Mouse (Mus musculus) gastrocnemius, postnatal 25 days (tissue): ENCODE data around the gene Gzma. TPM values are rescaled to one million over a fixed set of nuclear protein-coding genes. Genes with fewer than 3 reads are reported as not detected.

ENCODE experiments used
- DNase-seq: peaks from one replicate; pipeline ENCODE4 v3.0.0; 2022
- long read RNA-seq, 2 experiments: library from polyadenylated mRNA; stranded (forward); transcript quantifications; one replicate each; pipeline ENCODE4 v2.0.0; 2021
- total RNA-seq, 2 experiments: library from RNA; stranded (reverse); gene quantifications; 1 replicate in 1 of 2; 2 replicates in 1 of 2; pipeline ENCODE4 v1.2.3; 2021

Gzma gene
- total RNA-seq: not detected
- long read RNA-seq, experiment 1: 0 reads
- long read RNA-seq, experiment 2: 0 reads

DNA sequence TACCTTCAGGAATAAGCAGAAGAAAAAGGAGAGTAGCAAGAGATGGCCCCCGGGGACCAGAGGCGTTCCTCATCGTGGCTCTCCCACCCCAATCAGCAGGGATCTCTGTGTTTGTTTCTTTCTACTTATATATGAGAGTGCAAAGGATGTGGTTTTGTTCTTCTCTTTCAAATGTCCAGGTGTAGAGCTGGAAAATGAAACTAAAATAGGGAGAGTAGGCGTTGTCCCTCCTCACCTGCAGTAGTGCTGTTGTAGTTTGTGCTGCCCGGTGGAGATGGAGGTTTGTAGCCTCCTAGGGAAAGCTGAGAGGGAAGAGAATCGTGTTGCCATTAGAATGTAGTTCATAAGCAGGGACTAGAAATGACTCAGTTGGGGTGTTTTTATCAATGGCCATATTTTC, at the start of gene Gzma:
Gene Gzma (minus strand): TSS at position 103 of the 400 bp plus-strand sequence.
- DNase-seq: no peak

DNA sequence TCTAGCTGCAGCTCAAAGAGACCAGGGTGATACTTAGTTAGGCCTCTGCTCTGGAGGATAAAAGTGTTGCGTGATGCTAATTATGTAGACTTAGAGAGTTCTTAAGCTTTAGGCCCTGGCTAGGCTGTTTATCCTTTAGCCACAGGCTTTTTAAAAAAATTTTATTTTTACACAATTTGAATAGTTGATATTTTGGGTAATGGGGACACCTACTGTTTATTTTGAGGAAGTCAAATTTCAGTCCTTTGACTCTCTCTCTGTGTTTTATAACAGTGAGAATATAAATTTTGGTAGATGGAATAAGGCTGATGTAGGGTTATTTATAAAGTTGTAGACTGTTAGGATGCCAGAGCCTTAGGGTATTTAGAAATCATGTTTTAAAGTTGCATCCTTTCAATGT, 38.8 kb upstream of the Gzma start:
- DNase-seq: no peak

DNA sequence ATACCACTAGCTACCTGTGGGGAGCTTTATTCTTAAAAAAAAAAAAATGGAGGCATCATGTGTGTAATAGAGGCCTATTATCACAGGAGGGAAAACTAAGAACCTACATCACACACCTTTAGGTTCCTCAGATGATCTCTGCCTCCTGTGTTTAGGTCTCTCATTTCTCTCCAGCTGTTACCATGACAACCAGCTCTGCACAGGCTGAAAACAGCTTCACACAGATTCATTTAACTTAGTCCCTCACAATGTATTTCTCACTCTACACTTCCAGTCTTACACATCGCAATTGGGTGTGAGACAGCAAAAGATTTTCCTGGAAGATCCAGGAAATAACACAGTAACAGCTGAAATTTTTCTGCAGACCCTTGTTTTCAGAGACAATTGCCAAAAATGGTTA, 29.2 kb upstream of the Gzma start:
- DNase-seq: no peak

DNA sequence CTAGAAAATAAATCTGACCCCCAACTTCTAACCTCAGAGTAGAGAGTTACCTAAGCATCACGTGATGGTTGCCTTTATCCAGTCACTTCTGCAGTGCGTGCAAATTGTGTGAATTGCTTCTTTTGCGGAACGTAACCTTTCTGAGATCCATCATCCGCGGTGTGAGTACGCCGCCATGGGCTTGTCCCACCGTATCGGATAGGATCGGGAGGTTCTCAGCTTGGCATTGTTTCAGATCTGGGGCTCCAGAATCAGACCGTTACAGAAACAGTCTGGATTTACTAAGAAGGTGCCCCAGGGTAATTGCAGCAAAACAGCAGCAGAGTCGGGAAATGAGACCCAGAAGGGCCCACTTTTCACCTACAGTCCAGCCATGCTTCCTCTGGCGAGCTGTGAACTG, 20.5 kb upstream of the Gzma start:
- no peak for DNase-seq

DNA sequence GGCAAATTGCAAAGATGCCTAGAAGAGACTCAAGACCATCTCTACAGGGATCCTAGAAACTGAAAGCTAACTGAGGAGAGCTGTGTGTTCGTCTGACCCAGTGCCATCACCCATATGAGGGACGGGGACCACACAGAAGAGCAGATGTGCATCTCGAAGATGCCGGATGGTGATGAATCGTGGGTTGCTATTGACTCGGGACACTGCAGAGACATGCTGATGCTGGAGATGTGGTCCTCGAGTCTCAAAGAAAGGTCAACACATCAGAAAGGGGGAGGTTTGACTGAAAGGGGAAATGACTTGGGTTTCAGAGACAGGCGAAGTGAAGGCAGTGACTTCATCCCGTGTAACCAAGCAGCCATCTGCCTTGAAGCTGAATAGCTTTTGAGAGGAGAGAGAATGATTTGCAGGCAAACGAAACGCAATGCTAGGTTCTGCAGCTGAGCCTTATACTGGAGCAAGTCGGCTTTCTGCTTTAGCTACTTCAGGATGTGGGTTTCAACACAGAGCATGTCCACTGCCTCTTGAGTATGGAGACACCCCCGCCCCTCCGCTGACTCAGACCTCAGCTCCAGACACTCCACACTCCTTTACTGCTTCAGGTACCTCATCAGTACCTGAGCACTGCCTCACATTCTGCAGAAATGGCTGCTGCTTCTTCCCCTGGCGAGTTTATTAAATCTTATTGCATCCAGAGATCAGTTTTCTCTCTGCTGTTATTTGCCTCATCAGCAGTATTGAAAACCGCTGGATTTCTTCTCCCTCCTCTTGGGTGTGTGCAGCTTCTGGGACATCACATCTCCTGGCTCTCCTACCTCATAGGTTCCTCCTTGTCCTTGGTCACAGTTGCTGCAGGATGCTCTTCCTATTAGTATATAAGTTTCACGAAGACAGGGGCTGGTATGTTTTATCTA, 19.8 kb upstream of the Gzma start:
- no peak for DNase-seq

DNA sequence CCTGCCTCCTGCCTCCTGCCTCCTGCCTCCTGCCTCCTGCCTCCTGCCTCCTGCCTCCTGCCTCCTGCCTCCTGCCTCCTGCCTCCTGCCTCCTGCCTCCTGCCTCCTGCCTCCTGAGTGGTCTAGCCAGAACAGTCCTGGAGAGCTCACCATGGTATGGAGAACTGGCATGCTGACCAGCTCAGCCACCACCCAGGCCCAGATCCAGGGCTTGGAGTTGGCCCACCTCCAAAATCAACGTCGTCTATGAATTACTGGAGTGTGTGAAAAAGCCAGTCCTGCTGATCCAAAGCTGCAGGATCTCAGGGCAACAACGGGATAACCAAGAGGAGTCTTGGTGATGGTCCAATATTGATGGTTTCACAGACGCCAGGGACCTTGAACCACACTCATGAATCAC, 18.2 kb upstream of the Gzma start:
- no peak for DNase-seq

DNA sequence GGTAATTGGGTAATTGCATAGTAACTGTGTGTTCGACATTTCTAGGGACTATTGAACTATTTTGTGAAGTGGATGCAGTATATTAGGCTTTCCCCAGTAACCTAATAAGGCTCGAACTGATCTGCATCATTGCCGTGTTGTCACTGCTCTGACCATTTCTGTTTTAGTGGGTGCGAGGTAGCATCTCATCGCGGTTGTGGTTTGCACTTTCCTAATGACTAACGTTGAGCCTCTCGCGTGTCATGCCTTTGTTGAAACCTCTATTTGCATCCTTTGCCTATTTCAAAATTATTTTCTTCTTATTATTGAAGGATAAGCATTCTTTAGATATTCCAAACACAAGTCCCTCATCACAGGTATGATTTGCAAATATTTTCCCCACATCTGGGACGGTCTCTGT, 4.0 kb upstream of the Gzma start:
- DNase-seq: no peak

DNA sequence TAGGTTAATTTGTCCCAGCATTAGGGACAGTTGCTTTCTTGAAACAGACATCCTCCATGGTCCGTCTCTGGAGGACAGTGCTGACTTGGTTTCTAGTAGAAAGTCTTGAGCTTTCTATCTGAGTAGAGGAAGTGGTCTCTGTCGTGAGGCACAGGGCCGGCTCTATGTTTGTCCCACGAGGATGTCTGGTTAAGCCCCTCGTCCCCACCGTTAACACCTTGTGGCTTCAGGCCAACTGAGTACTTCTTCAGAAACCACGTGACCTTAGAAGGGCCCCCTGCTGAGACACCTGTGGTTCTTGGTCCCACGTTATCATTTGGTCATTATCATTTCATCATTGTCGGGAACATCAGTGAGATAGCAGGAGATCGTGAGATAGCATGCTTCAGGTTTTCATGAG, 1.0 kb upstream of the Gzma start:
- DNase-seq: no peak

DNA sequence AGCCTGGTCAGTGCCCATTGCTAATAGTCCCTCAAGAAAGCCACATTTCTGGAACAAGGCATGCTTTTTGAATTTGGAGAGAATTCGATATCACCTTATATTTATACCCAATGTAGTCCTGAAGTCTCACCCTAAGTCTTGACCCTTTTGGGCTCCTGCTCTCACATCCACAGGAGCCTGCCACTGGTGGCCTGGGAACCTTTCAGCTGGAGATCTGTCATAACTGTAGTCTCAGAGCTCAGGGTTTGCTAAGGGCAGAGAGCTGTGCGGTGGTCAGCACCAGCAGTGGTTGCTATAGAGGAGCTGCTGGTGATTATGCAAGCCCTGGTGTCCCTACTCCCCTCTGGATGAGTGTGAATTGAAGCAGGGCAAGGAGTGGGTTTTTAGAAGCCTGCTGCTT, 2.4 kb downstream of the Gzma start:
- DNase-seq: no peak

DNA sequence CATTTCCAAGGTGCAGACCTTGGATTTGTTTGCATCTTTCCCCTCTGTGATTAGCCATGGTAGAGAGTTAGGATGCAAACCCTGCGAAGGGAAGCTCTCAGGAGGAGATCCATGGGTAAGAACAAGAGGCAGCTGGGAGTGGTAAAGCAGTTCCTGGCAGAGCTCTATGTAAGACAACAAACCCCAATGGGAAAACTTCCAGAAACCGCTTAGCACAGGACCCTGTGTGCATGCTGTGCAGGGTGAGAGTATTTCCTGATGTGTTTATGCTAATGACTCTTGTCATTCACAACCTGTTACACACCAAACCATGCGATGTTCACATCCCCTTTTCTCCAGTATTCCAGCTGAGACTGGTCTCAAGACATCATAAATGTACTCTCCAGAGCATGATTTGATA, 3.8 kb downstream of the Gzma start:
- DNase-seq: no peak

DNA sequence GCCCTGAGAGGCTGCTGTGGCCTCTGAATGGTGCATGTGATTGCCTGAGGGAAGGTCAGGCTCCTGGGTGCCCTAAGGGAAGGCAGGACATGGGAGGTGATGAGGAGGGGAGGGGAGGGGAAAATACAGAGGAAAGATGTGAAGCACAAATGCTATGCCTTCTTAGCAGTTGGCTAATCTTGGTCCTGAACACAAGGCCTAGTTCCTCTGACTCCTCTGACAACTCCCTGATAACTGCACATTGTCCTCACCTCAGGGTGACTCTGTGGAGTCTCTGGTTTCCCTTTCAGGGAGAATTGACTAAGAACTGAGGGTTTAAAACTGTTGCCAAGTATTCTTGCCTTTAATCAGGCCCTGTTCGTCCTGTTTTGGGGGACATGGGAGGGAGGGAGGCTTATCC, 6.2 kb downstream of the Gzma start:
- DNase-seq: no peak

DNA sequence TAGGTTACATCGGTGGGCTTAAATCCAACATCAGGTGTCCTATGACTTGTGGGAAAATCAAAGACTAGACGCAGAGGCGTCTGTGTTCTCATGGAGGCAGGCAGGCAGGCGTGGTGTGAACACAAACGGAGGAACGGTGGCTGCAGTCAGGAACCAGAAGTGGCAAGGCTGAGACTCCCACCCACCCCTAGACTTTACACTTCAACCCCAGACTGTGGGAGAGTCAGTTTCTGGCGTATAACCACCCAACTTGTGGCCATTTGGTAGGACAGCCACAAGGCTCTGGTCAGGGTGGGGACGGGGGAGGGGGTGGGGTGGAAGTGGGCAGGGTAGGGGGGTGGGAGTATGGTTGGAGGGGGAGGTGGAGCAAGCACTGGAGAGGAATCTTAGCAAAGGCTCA, 10.3 kb downstream of the Gzma start:
- no peak for DNase-seq

DNA sequence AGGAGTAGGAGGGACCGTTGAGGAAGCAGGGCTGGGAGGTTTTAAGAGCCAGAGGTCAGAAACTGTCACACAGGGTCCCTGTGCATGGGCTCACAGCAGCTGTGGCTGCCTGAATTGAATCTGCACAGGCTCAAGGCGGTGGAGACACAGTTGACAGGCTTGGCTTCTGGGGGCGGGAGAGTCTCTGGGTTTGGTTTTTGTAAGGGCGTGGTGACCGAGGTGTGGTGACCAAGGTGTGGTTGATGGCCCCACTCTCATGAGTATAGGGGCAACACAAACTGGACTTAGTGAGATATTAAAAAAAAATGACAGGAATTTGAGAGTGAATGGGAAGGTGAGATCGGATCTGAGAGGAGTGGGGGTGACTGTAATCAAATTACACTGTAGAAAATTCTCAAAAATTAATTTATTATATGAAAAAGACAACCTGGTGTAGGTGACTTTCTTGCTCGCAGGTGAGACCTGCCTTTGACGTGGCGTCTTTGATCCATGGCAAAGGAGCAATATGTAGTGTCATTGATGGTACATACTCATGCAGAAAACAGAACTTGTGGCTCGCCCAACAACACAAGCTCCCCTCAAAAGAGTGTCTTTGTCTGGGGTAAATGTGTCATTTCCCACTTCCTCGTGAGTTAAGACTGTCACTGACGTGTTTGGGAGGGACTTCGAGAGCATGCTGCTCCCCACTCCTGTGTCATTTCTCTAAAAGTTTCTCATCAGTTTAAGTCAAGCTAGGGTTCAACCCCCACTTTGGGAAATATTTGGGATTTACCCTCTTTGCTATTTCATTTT, 13.4 kb downstream of the Gzma start:
- DNase-seq: no peak

DNA sequence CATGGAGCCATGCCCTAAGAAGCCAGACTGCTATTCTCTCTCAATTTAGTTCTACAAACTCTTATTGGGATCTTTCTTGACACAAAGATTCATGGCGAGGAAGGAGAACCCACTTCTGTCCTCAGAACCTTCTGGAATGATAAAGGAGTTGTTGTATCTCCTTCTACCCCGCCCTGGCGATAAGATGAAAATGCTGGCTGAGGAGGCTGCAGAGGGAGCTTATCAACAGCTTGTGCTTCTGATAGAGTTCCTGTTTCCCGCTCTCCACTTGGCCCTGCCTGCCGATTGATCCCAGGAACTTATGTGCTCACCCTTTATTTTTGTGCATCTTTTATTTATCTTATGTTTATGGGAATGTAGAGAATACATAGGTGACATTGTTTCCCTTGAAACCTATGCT, 16.0 kb downstream of the Gzma start:
- DNase-seq: no peak

DNA sequence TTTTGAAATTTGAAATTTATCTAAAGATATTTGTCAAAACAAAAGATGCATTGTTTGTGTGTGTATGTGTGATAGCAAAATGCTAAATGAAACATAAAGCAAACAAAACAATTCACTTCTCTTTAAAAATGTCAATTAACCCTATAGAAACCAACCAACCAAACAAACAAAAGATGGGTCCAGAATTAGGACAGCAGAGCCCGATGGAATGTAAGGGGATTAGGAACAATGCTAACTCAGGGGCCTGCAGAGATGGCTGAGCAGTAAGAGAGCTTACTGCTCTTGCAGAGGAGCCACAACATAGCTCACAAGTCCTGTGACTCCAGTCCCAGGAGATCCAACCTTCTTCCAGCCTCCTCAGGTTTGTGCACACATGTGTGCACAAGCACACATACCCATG, 18.7 kb downstream of the Gzma start:
- DNase-seq: no peak

DNA sequence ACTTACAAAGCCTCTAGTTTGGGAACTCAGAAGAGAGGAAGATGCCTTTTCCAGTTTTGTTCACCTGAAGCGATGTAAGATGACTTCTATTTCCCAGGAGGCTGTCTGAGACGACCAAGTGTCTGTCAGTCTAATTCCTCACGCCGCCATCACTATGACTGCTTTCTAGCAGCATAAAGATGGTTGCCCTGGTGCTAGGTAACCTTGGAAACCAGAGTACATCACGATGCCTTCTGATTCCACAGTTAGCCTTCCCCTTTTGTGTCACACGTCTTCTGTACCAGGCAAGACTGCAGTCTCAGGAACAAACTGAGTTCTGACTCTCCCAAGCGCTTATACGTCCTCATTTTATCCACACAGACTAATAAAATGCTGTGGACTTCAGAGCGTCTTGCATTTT, 21.8 kb downstream of the Gzma start:
- no peak for DNase-seq

DNA sequence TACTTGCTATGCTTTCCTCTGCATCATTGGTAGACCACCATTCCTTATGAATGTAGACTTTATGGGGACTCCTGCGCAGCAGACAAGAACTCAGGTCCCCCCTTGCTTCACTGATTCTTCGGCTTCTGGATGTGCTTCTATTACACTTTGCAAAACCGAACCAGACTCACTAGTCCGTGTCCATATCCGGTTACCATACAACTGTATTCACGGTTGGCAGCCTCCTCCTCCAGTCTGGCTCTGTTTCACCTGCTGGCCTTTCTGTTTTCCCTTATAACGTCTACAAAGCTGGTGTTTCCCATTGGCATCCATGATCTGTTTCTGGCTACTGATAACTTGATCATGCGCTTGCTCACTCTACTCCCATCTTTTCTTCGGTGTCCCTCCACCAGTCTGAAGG, 36.2 kb downstream of the Gzma start:
- DNase-seq: no peak

DNA sequence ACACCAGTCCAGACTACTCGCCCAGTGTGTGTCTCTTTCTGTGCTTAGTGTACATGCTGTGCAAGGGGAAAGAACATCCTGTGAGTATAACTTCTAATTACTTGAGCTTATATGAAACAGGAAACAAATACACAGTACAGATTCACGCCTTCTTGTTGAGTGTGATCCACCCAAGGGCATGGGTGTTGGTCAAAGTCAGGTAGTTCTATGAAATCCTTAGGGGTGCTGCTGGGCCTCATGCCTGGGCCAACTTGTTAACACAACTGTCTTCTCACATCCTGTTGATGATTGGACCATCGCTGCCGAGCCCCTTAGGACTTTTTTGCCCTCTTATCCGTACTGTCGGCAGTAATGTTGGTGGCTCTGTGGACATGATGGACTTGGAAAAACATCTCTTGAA, 39.0 kb downstream of the Gzma start:
- DNase-seq: no peak

DNA sequence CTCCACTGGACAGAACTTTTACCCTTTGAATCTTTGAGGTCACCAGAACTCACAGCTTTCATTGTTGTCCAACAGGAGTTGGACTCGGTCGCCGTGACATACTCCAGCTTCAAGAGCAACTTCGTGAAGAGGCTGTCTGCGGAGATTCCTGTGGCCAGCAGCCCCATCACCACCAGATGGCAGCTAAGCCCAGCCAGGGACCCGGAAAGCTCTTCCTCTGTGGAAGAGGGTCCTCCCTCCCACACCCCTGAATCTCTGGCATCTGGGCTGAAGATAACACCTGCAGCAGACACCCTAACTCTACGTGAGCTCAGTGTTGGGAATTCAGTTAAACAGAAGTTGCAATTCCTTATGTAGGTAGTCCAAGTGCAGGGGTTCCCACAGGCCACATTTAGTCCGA, 45.0 kb downstream of the Gzma start:
- DNase-seq: no peak

DNA sequence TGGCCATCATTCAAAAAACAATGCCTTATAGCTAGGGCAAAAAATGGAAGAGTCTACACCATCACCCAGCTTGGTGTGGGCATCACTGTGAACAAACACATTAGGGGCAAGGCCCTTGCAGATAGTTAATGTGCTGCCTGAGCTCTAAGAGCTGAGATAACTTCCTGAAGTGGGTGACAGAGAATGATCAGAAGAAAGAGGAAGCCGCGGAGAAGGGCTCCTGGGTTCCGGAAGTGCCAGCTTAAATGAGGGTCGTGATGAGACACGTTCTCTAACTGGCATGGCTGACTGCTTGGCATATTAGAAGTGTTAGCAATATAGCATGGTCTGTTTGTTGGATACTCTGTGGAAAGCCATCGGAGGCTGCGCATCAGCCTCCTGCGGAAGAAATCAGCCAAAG, 46.6 kb downstream of the Gzma start:
- DNase-seq: no peak

DNA sequence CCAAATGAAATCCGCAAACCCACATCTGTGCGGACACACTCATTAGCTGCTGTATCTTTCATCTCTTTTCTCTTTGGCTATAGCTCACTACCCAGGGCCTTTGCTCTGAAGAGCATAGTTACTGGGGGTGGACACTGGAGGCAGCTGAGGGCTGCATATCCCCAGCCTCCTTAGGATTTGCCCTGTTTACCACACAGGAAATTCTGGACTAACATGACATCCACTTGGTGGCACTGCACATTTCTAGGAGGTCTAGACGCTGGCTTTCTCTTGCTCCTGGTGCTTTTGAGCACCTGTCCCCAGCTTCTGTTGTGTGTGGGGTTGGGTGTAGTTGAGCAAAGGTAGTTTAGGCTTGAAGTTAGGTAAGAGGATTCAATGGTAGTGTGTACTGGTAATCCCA, 53.1 kb downstream of the Gzma start:
- DNase-seq: no peak

DNA sequence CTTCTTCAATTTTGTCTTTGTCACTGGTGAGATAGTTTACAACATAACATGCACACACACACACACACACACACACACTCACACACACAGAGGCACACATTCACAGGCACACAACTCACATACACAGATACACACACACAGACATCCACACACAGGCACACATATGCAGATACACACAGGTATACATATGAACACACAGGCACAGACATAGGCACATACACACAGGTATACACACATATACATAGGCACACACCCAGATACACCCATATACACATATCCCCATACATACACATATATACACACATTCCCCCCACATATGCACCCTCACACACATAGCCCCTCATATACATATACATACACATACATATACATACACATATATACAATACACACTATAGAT, 53.8 kb downstream of the Gzma start:
- no peak for DNase-seq

DNA sequence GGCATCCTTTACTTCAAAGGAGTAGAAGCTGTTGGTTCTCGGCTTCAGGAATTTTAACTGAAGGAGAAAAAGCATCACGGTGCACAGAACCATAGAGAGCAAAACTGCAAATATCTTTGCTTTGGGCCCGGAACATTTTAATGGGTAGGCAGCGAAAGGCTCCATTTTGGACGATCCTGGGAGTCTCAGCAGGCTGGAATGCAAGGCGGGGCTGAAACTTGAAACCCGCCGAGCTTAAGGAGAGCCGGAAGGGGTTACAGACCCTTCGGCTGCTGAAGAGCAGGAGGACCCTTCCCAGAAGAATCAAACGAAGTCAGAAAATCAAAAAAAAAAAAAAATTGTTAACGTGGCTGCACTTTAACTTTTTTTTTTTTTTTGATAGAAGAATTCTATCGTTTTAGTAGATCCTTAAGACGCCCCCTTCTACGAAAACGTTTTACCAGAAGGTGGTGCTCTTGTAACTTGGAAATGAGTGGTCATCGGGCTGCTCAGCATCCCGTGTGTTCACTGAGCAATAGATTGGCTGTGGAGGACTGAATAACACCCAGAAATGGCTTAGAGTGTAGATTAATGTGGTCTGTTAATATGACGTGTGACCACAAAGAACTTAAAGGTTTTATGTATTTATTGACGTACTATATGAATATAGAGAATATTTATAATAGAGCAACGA, 54.4 kb downstream of the Gzma start, which contains the start of gene Gpx8:
Gene Gpx8 (minus strand): TSS at position 200 of the 673 bp plus-strand sequence.
- DNase-seq: peak; percentile 50
